Mouse (Mus musculus) spleen, adult 12 weeks (tissue): ENCODE results near the gene Lnpep.

ENCODE experiments used
- DNase-seq: peaks from one replicate; pipeline ENCODE4 v3.0.0; 2022; ENCODE audit warnings: low spot score

Lnpep gene

DNA sequence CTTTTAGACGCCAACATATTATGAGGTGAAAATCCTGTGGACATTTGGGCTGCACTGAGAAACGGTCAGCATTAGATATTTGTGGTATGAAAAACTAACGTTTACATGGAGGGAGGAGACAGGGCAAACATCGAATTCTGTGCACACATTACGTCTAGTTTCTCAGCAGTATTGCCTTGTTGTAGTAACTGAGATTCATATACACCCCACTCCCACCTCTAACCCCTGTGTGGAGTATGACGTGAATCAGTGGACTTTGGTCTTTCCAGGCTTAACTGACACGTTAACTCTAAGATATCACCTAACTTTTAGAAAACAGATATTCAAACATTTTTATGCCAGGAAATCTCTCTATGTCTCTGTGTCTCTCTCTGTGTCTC is 133.2 kb downstream of the Lnpep start:
- DNase-seq = no peak

- DNase-seq = no peak
Observed at GRCm38 (mm10) chr17:17490820-17491621, 133.8 kb downstream of the Lnpep start.

GRCm38 (mm10) chr17:17485789-17486188 is 139.1 kb downstream of the Lnpep start:
- DNase-seq = no peak
